Mouse (Mus musculus) kidney, adult 2 months (tissue): ENCODE results near the gene Pebp1.

ENCODE experiments used
- CTCF ChIP-seq: fragments of 200-500 bp; conservative IDR thresholded peaks from 2 replicates; pipeline ENCODE4 v1.5.1; 2011; ENCODE audit warnings: low read depth, mild to moderate bottlenecking, control low read depth, low read length, moderate library complexity, mixed read lengths; ENCODE audit not compliant: insufficient read depth, insufficient read length
- POLR2A ChIP-seq: fragments of 200-500 bp; IDR thresholded peaks from one replicate; pipeline ENCODE4 v1.6.1; 2011; ENCODE audit warnings: low read depth, low read length, control low read depth

DNA sequence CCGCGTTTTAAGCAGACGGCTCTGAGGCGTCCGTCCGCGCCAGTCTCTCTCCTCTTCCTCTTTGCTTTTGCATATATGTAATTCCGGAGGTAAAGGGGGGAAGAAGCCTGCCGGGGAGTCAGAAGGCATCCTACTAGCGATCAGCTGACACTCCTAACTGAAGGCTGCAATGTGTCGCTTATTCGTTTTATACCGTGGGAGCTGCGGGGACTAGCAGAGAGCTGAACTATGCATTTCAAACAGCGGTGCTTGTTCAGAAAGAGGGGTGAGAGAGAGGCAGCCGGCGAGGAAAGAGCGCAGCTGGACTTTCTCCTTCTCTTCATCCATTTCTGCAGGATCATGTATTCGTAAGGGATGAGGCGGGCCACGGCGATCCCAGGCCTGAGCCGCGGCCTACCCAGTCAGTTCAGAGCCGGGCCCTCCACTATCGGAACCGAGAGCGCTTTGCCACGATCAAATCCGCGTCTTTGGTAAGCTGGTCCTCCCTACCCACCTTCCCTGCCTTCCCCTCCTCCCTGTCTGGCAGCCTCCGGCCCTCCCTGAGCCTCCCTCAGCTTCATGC, 46.6 kb downstream of the Pebp1 start:
- TF ChIP-seq CTCF (no peak), POLR2A (no peak)
